In genomic region chr4:137160526-137160925, GRCm38 (mm10) we compare ENCODE assay signal across 9 mouse cellular contexts.
"Had no signal": no experiment of that assay in that cellular context is flagged by ENCODE, and none has a peak within 500 bp of the region (broad histone marks: within the 10 kb centered on the region; RNA-seq: fewer than 3 reads in every experiment).

No protein-coding gene starts in this region.

- DNase-seq: kidney, adult 11 months; kidney, postnatal 14 days; liver; liver, embryonic 13.5 days; liver, postnatal 0 days; retina, postnatal 1 day; right cerebral cortex, postnatal 4 days; spleen, adult 18-20 months; thymus, postnatal 4 days had no signal
